Mouse (Mus musculus) CD4-positive naive resting alpha-beta T cell, adult 57 days (primary cell): ENCODE measurements around the gene Klk14. TPM values are rescaled to one million over a fixed set of nuclear protein-coding genes. Genes with fewer than 3 reads are reported as not detected.

Experiments used
- total RNA-seq: library from RNA; stranded (reverse); gene quantifications from one replicate; pipeline ENCODE4 v1.2.4, GENCODE M21; 2023

Klk14 gene
- total RNA-seq: not detected

GRCm38 (mm10) chr7:43690118-43690517, at the start of gene Klk14:
Klk14 (plus strand) TSS chr7:43690418.

GRCm38 (mm10) chr7:43660002-43660401, 30.2 kb upstream of the Klk14 start, which contains the start of gene Siglece:
Siglece (minus strand) TSS chr7:43660161.

GRCm38 (mm10) chr7:43671809-43672580, 18.2 kb upstream of the Klk14 start, which contains the start of gene Ctu1:
Ctu1 (plus strand) TSS chr7:43672016.

GRCm38 (mm10) chr7:43712267-43712666, 22.0 kb downstream of the Klk14 start, which contains the start of gene Klk13:
Klk13 (plus strand) TSS chr7:43712567.

Other genes with a start within 250 kb of the Klk14 start
- not detected for gene Cldnd2, start 249.6 kb upstream of the Klk14 start, total RNA-seq
- gene Etfb, start 246.3 kb upstream of the Klk14 start, total RNA-seq: 27.6 TPM
- gene Gm45233, start 246.3 kb upstream of the Klk14 start, total RNA-seq: not detected
- gene Vsig10l, start 227.3 kb upstream of the Klk14 start, total RNA-seq: 2.2 TPM
- gene Iglon5, start 200.3 kb upstream of the Klk14 start, total RNA-seq: not detected
- gene 4931406B18Rik, start 184.5 kb upstream of the Klk14 start, total RNA-seq: not detected
- 1.2 TPM for gene Cd33, start 146.0 kb upstream of the Klk14 start, total RNA-seq
- 7.1 TPM for gene Zfp658, start 128.2 kb upstream of the Klk14 start, total RNA-seq
- 10.3 TPM for gene Zfp719, start 110.8 kb upstream of the Klk14 start, total RNA-seq
- gene Zfp819, start 83.2 kb upstream of the Klk14 start, total RNA-seq: not detected
- gene Ceacam18, start 55.7 kb upstream of the Klk14 start, total RNA-seq: not detected
- 2.2 TPM for gene Siglece, start 30.3 kb upstream of the Klk14 start, total RNA-seq
- 9.4 TPM for gene Ctu1, start 18.4 kb upstream of the Klk14 start, total RNA-seq
- gene Klk13, start 22.1 kb downstream of the Klk14 start, total RNA-seq: not detected
- gene Klk12, start 78.5 kb downstream of the Klk14 start, total RNA-seq: not detected
- not detected for gene Klk11, start 84.2 kb downstream of the Klk14 start, total RNA-seq
- gene Klk10, start 90.6 kb downstream of the Klk14 start, total RNA-seq: not detected
- not detected for gene Klk9, start 101.5 kb downstream of the Klk14 start, total RNA-seq
- 123 TPM for gene Klk8, start 107.2 kb downstream of the Klk14 start, total RNA-seq
- 0.41 TPM for gene Klk7, start 120.9 kb downstream of the Klk14 start, total RNA-seq
- not detected for gene Klk6, start 134.1 kb downstream of the Klk14 start, total RNA-seq
- not detected for gene Klk5, start 151.6 kb downstream of the Klk14 start, total RNA-seq
- gene Klk4, start 190.7 kb downstream of the Klk14 start, total RNA-seq: not detected
- gene Klk15, start 243.3 kb downstream of the Klk14 start, total RNA-seq: not detected